Mouse (Mus musculus) lung, postnatal 10 days (tissue): ENCODE results near the gene Pop5.

Experiments
- DNase-seq: peaks from one replicate; pipeline ENCODE4 v3.0.0; 2021

Pop5 gene

DNA sequence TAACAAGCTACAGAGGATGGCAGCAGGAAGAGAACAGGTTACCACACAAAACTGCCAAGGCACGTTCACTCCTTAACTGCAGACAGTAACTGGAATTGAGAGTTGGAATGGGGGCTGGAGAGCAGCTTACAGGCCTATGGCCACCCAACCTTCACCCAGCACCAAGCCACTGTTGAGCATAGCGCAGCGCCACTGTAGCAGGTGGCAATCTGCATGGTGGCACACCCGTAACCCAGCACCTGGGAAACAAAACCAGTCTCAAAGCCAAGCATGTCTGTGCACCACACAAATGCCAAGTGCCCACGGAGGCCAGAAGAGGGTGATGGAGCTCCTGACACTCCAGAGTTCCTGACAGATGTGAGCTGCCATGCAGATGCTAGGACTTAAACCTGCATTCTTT is 30.7 kb downstream of the Pop5 start:
- DNase-seq: no peak

DNA sequence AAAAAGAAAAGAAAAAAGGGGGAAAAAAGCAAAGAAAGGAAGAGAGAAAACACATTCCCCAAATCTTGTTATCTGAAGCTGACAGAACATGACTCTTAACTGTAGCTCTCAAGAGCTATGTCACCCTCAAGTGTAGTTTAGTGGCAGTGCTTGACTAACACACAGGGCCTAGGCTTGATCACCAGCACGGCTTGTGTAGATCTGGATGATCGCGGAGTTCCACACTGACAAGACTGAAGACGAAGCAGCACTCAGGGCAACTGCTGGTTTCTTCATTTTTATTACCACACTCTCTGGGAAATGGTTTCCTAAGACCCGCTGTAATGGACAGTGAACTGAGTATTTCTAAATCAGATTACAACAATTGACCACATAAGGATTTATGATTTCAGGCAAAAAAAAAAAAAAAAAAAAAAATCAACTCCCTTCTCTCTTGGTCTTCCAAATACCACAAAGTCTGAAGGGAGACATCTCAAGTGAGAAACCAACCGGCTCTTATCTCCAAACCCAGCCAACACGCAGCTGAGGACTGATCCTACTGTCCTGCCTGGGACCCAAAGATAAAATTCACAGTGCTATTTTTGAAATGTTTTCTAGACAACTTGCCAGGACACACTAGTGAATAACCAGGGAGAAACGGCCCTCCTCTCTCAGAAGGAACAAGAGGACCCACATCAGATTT is 31.3 kb downstream of the Pop5 start:
- DNase-seq: no peak

DNA sequence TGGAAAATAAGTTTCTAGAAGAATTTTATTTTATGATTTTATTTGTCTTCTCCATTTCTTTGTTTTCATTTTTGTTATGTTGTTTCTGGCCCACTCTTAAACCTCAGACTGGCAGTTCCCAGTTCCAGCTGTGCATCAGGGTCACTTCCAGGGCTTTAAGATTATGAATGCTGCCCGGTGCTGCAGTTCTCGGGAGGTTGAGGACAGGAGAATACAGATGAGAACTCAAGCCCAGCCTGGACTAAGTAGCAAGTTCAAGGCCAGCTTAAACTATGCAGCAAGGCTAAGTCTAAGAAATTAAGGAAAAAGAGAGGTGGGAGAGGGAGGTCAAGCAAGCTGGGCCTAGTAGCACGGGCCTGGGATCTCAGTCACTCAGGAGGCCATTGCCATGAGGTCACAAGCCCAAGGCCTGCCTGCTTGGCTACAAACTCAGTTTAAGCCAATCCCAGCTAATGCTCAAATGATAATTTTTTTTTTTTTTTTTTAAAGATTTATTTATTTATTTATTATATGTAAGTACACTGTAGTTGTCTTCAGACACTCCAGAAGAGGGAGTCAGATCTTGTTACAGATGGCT is 31.9 kb downstream of the Pop5 start:
- no peak for DNase-seq

DNA sequence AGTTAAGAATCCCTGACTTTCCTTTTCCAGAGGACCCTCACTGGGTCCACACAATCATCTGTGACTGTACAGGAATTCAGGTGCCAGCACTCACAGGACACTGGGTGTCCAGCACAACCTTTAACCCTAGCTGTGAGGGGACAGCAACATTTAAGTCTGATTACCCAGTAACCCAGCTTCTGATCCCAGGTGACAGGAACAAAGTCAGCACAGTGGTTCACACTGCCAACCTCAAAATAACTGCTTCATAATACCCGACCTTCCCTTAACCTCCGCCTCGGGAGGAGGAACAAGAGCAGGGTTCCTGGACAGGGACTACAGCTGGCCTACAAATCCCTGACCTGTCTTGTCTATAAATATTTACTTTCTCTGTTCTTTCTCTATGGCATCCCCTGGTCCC is 32.6 kb downstream of the Pop5 start:
- no peak for DNase-seq

DNA sequence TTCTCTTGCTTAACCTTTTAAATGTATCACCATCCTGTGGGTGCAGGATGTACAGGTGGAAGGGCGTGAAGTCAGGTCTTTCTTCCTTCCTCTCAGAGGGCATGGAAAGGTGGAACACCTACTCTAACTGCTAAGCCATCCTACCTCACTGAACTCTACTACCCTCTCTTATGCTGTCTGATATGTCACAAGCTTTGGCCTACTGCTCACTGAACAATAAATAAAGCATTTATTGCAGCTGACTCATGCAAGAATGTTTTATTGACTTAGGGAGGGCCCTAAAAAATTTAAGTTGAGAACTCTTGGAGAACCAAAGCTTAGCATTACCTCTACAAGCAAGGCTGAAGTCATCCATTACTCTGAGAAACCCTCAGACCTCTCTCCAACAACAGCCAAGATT is 34.3 kb downstream of the Pop5 start:
- DNase-seq: no peak

DNA sequence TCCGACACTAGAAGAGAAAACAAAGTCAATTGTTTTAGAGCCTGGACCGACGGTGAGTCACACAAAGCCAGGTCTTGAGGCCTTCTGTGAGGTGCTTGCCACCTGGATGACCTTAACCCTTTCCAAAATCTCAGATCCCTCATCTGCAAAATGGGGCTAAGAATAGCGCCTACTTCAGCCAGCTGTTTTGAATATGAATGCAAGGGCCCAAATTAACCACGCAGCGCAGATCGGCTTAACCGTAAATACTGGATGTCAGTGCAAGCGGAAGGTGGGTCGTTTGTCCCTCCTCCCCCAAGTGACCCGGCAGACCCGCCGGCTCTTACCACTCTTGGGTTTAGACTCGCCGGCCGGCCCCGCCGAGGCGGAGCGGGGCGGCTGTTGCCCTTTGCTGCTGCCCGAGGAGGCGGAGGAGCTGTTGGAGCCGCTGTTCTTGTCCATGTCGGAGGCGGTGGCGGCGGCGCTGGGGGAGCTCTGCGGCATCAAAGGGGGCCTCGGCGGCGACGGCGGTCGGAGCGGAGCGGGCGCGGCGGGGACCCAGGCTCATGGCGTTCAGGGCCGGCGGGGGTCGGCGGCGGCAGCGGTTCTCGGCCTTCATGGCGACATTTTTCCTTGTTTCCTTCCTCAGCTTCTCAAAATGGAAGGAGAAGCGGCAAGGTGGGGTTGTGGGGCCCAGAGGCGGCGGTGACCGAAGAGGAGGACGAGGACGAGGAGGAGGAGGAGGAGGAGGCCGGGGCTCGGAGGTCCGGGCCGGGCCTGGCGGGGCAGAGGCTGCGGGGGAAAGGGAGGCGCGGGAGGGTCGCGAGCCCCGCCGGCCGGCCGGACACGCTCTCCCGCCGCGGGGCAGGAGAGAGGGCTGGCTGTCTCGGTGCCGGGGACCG is 36.5 kb downstream of the Pop5 start:
- peak; percentile 52 for DNase-seq

DNA sequence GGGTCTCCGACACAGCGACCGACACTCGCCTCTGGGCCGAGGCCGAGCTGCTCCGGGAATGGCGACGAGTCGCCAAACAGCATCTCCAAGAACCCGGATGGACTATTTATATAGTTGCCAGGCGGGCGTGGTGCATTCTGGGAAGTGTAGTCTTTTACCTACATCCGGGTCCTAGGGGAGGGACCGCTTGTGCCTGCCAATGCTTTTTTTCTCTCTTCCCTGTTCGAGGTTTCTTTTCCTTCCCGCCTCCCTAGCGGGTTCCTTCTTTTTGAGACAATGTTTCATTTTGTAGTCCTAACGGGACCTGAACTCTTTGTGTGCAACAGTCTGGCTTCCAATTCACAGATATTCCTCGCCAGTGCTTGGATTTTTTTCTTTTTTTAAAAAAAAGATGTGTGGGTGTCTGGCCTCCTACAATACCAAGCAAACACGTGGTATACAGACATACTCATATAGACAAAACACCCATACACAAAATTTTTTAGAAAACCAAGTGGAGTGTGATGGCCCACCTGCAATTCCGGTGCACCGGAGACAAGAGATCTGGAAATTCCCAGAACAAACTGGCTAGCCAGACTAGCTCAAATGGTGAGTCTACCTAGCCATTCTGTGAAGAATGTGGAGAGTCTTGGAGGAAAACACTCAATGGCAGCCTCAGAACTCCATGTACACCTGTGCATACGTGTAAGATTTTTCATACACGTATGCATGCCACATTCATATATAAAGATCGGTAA is 37.3 kb downstream of the Pop5 start, which contains the start of gene Rnf10:
Gene Rnf10 (minus strand): TSS at position 87 of the 737 bp plus-strand sequence.
- peak; percentile 98 for DNase-seq

DNA sequence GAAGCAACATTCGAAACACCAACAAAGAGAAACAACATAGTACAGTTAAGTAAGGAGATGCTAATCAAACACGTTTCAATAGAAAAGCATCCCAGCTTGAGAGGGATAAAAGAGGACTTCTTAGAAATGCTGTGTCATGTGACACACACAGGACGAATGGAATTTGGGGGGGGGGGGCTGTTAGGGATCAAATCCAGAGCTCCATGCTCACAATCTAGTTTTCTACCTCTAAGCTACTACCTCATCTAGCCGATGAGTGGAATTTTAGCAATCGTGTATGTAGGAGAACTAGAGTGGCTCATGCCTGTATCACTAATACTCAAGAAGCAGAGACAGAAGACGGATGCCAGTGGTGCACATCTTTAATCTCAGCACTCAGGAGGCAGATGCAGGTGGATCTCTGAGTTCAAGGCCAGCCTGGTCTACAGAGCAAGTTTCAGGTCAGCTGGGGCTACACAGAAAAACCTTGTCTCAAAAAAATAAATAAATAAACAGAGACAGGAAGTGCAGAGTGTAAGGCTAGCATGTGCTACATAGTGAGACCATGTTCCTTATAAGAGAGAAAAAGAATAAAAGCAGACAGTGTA is 38.0 kb downstream of the Pop5 start:
- DNase-seq: no peak

DNA sequence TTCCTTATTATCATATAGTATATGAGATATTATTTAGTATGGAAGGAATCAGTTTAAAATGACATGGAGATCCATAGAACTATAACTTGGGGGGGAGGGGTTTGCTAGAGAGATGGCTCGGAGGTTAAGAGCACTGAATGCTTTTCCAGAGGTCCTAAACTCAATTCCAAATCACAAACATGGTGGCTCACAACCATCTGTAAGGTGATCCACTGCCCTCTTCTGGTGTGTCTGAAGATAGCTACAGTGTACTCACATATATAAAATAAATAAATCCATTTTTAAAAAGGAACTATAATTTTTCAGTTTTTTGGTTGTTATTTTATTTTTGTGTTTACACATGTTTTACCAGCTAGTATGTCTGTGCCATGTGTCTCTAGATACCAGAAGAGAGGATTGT is 38.7 kb downstream of the Pop5 start:
- no peak for DNase-seq

DNA sequence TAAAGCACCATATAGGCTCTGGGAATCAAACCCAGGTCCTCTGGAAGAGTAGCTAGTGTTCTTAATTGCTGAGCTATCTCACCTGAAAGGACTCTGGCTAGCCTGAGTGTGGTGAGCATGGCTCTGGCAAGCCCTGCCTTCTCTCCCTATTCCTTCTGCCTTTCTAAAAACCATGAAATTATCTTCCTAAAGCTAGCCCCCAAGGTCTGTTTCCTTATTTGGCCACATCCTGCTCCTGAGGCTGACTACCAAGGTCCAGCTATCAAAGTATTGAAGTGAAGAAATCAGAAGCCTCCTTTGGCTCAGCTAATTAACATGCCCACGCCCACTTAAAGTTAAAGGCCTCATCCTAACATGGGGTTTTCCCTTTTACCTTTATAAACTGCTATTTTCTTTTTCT is 39.1 kb downstream of the Pop5 start:
- no peak for DNase-seq

DNA sequence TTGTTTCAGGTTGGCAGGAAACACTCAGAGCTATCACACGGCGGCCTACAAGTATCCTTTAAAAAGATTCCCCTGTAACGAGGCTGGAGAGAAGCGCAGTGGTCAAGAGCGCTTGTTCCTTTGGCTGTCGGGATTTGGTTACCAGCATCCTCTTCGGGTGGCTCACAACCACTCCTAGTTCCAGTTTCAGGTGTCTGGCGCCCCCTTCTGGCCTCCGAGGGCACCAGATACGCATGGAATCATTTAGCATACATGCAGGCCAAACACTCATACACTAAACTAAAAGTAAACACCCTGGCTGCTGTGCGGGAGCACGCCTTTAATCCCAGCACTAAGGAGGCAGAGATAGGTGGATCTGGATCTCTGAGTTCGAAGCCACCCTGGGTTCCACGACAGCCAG is 40.4 kb downstream of the Pop5 start:
- peak; percentile 40 for DNase-seq

DNA sequence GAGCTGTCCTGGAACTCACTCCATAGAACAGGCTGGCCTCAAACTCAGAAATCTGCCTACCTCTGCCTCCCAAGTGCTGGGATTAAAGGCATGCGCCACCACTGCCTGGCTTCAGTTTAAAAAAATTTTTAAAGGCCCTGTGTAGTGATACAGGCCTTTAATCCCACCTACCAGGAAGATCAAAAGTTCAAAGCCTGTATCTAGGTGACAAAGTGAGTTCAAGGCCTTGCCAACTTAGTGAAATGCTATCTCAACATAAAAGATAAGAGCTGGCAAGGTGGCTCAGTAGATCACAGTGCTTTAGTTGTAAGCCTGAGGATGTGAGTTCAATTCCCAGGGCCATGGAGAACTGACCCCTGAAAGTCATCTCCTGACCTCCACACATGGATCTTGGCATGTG is 42.4 kb downstream of the Pop5 start:
- DNase-seq: no peak

DNA sequence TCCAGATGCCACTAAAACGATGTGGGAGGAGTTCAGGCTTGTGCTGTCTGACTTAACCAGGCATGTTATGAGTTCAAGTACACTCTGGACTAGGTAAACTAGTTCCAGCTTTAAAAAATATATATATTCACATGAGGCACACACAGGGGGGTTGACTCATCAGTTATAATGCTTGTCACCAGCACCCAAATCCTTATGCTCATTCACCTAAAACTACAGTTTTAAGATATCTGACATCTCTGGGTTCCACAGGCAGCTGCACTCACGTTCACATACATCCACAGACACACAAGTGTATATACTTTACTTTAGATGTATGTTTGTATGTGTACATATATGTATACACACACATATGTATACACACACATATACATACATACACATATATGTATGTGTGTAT is 43.1 kb downstream of the Pop5 start:
- DNase-seq: no peak

DNA sequence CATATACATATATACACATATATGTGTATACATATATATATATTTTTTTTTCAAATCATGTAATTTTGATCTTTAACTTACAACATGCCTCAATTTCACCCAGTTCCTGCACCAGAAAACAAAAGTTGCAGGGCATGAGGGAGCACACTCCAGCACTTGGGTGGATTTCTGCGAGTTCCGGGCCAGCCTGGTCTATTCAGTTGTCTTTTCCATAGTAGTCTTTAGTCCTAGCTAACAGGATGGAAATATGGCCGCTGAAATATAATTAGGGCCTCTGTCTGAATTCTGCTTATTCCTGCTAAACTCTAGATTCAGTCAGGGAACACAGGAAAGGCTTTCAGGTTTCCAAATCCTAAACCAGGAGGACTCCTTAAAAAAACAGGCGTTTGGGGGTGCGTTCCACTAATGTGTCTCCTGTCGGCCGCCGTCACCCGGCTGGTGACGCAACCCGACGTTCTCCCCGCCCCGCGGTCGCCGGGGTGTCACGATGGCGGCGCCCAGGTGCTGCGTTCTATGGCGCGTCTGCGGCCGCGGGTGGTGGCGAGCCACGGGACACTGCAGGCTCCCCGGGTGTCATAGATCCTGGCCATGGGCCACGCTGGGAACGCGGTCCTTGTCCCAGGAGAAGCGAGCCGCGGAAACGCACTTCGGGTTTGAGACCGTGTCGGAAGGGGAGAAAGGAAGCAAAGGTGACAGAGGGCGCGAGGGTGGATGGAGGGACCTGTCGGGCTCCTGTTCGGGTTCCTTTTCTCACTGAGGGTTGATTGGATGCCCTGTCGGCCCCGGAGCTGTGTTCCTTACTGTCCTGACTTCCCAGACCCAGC is 43.8 kb downstream of the Pop5 start, which contains the start of gene Coq5:
Gene Coq5 (plus strand): TSS at position 441 of the 824 bp plus-strand sequence.
- DNase-seq: peak; percentile 89

DNA sequence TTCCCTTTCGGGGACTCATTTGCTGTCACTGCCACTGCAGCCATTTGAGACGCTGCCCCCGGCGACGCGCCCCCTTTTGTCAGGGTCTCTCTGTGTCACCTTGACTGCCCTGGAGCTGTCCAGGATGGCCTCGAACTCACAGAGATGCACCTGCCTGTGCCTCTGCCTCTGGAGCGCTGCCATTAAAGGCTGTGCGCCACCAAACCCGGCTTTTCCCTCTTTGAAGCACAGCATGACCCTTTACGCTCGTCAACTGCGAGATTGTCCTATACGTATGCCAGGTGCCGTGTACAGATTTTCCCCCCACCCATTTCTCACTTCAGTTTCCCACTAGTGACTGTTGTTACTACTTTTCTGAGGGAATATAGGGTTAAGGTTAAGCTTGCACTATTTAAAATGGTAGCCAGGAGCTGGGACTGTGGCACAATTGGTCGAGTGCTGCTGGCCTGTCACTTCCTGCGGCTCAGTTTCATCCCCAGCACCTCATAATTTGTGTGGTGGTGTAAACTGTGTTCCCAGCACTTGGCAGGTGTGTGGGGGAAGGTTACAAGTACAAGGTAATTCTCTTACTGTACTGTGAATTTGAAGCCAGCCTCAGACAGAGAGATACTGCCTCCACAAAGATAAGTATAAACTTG is 44.5 kb downstream of the Pop5 start:
- DNase-seq: peak; percentile 26

DNA sequence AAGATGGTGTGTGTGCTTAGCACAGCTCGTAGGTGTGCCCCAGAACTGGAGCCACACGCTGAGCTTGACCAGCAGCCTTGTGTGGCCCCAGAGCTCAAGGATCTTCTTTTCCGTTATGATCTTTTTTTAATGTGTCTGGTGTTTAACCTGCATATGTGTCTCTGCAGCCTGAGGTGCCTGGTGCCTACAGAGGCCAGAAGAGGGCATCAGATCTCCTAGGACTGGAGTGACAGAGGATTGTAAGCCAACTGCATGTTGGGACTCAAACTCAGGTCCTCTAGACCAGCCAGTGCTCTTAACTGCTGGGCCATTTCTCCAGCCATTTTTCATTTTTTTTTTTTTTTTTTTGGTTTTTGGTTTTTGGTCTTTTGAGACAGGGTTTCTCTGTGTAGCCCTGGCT is 49.1 kb downstream of the Pop5 start:
- no peak for DNase-seq

DNA sequence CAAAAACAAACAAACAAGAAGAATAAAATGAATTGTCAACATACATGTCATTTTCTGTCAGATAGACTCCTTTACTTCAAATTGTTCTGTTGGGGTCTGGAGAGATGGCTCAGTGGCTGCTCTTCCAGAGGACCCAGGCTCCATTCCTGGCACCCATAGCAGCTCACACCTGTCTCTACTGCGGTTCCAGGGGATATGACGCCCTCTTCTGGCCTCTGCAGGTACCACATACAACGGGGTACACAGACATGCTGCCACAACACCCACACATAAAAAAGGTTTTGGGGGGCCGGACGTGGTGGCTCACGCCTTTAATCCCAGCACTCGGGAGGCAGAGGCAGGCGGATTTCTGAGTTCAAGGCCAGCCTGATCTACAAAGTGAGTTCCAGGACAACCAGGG is 58.5 kb downstream of the Pop5 start:
- DNase-seq: no peak
